Mouse (Mus musculus): ENCODE results near the gene Rxfp4.

Gene Rxfp4

GRCm38 (mm10) chr3:88628766-88629165 is 24.2 kb downstream of the Rxfp4 start:
- no peak for DNase-seq (ENCODE audit: low spot score)

- no peak for DNase-seq (ENCODE audit: low spot score)
Observed at GRCm38 (mm10) chr3:88627535-88627934, 25.4 kb downstream of the Rxfp4 start.

DNA sequence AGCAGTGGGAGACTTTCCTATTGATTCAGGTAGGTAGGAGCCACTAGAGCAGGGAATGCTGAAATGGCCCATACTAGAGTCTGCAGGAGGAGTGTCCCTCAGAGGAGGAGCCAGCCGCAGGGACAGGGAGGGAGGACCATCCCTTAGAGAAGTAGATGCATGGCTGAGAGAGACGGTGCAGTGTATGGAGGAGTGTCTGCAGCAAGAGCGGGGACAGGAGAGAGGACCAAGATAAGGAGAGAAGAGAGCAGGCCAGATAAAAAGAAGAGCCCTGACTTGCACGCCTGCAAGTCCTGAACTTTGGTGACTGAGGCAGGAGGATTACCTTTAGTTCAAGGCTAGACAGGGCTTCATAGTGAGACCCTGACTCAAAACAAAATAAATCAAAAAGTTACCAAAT is 25.8 kb downstream of the Rxfp4 start:
- DNase-seq (ENCODE audit: low spot score) = peak; percentile 54

DNA sequence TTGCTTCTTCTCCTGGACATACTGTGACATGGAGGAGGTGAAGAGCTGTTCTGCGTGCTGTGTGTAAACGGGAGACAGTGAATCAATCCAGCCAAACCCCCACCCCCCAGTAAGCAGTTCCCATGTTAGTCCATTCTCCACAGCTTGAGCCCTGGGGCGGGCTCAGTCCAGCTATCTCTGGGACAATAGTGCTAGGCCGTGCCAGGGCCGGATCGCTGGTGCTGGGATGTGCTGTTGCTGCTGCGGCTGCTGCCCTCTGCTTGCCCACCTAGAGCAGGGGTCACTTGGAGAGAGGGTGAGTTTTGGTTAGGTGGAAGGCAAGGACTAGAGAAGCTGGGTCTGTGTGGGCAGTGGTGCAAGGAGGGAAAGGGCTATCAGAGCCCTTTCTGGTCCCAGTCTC is 26.6 kb downstream of the Rxfp4 start:
- no peak for DNase-seq (ENCODE audit: low spot score)

GRCm38 (mm10) chr3:88625531-88625930 is 27.4 kb downstream of the Rxfp4 start:
- no peak for DNase-seq (ENCODE audit: low spot score)

- no peak for DNase-seq (ENCODE audit: low spot score)
Observed at GRCm38 (mm10) chr3:88624951-88625350, 28.0 kb downstream of the Rxfp4 start.

GRCm38 (mm10) chr3:88624324-88624723 is 28.6 kb downstream of the Rxfp4 start:
- DNase-seq (ENCODE audit: low spot score) = no peak

GRCm38 (mm10) chr3:88623346-88624135 is 29.4 kb downstream of the Rxfp4 start:
- no peak for DNase-seq (ENCODE audit: low spot score)

- DNase-seq (ENCODE audit: low spot score) = no peak
Observed at GRCm38 (mm10) chr3:88622941-88623345, 30.0 kb downstream of the Rxfp4 start.

- DNase-seq (ENCODE audit: low spot score) = no peak
Observed at GRCm38 (mm10) chr3:88622113-88622940, 30.6 kb downstream of the Rxfp4 start.

DNA sequence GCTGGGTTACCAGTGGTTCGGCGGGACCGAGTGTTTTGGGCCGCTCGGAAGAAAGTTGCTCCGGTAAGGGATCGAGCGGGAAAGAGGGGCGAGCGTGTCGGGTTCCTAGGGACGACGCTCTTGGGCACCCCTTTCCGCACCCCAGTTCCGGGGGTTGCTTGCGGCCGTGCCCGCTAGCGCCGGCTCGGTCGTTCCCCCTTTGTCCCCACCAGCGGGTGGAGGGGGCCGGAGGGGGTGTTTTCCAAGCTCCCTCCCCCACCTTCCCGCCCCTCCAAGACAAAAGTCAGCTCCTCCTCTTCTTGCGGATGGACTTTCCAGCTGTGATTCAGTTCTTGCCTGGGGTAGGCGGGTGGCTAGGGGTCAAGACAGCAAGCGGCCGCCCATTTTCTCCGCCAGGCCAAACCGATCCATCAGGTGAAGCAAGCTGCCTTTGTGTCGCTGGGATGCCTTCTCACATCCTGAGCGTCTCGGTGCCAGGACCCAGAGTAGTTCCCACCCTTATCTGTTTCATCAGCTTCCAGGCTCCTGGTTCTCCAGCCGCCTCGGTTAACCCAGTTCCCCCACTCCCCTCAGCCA is 31.3 kb downstream of the Rxfp4 start:
- peak; percentile 45 for DNase-seq (ENCODE audit: low spot score)

DNA sequence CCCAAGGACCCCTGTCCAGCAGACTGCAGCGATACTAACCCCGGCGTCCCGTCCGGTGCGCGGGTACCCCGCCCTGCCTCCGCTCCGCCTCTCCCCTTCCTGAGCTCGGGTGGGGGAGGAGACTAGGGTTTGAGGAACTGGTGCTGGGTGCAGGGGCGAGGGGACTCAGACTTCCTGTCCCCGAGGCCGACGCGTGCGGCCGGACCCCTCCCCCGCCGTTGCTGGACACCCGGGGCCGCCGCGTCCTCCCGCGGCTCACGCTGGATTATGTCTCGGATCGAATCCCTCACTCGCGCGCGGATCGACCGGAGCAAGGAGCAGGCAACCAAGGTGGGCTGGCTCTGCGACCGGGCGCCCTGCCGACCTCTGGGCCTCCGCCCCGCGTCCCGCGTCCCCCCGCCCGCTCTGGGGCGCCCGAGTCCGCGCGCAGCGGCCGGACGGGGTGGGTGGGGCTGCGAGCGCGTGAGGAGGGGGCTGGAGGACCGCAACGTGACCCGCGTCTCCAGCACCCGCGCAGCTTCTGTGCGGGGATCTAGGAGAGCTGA is 31.9 kb downstream of the Rxfp4 start:
- DNase-seq (ENCODE audit: low spot score) = peak; percentile 74

DNA sequence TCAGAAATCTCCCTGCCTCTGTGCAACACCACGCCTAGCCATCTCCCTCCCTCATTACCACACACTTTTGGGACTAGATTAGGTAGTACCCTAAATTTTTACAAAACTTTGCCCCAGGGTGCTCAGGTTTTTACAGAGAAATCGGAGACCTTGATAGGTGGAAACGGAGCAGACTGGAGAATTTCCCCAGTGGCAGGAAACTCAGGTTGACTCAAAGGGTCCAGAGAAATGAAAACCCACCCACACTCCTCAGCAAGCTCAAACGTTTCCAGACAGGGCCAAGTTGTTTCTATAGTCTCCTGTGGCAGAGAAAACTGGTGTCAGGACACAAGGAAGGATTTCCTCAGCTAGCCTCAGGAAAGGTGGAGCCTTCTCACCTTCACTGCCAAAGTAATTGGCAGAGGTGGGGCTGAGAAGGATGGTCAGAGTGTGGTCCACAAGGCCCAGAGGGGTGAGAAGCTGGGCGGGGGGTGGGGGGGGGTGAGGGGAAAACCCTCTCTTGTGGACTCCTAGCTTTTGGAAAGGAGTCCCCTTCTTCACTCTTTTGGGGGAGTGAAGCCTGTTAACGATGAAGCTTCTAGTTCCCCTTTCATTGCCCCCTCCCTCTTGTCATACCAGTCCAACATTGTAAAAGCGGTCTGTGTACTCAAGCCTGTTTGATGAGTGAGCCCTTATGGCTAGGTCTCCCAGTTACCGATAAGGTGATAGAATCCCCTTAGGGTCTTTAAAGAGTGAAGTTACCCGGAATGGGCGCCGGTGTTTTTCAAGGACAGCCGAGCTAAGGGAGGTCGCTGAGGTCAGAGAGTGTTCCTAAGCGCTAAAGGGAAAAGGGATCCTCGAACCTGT is 32.6 kb downstream of the Rxfp4 start:
- no peak for DNase-seq (ENCODE audit: low spot score)

GRCm38 (mm10) chr3:88619113-88620097 is 33.5 kb downstream of the Rxfp4 start:
- no peak for DNase-seq (ENCODE audit: low spot score)

GRCm38 (mm10) chr3:88618074-88618871 is 34.7 kb downstream of the Rxfp4 start:
- no peak for DNase-seq (ENCODE audit: low spot score)

DNA sequence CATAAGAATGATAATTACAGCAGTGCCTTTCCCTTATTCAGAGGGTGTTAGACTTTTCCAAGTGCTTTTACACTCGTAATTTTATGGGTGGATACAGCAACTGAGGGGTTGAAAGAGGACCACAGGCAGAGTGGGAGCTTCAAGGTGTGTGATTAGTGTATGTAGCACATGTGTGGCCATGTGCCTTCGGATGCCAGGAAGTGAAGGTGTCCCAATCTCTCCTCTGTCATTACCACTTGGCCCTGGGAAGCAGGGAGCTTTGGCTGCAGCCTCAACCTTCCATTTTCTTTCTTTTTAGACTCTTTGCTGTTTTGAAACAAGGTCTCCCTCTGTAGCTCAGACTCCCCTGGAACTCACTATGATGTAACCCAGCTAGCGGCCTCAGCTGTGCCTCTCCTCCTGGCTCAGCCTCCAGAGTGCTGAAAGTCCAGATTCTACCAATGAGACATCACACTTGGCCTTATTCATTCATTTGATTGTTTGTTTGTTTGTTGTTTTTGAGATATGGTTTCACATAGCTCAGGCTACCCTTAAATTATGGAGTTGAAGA is 35.9 kb downstream of the Rxfp4 start:
- no peak for DNase-seq (ENCODE audit: low spot score)

DNA sequence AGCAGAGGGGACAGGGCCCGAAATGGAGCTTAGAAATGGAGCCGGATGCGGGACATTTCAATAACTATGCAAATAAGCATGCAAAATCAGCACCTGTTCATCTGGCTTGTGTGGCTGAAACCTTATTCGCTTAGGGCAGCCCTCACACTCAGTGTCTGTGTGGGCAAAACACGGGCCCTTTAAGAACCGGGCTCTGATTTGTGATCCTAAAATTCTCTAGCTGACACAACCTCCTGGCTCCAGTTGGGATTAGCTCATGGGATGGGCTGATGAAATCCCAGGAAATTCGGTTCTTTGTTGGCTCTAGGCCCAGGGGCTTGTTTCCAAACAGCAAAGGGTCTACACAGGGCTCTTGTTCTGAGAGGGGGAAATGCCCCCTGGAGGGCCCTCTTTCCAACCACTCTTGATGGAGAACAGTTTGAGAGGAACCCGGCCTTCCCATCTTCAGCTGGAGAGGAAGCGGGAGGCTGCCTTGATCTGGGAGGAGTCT is 37.0 kb downstream of the Rxfp4 start:
- no peak for DNase-seq (ENCODE audit: low spot score)

GRCm38 (mm10) chr3:88615117-88615516 is 37.8 kb downstream of the Rxfp4 start:
- DNase-seq (ENCODE audit: low spot score) = no peak

DNA sequence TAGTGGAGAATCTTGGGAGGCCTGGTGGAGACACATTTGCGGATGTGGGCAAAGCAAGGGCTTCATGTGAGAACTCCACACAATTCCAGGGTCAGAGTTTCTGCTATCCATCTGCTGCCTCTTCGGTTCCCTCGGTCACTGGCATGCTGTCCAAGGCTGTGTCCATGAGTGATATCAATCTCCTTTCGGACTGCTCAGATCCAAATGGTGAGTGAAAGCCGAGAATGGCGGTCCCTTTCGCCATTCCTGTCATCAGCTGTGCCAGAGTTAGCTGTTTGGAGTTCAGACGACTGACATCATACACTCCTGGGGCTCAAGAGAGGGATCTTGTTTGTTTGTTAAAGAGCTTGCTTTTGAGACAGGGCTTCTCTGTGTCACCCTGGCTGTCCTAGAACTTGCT is 38.5 kb downstream of the Rxfp4 start:
- DNase-seq (ENCODE audit: low spot score) = no peak

Data from testis, postnatal 14 days (tissue).